Mouse (Mus musculus) myocyte (in vitro differentiated cells): ENCODE results near the gene Onecut3.

ENCODE experiments used
- CEBPB ChIP-seq: IDR thresholded peaks from 2 replicates; pipeline ENCODE4 v1.6.1; 2011; ENCODE audit warnings: mild to moderate bottlenecking, moderate library complexity; ENCODE audit not compliant: poor library complexity, insufficient read depth, severe bottlenecking
- E2F4 ChIP-seq: IDR thresholded peaks from one replicate; pipeline ENCODE4 v1.6.1; 2011; ENCODE audit warnings: mild to moderate bottlenecking, control low read depth, moderate library complexity; ENCODE audit not compliant: insufficient read depth
- MAX ChIP-seq: IDR thresholded peaks from one replicate; pipeline ENCODE4 v1.6.1; 2011; ENCODE audit warnings: low read depth, mild to moderate bottlenecking, control low read depth
- MYOD1 ChIP-seq, 3 experiments: IDR thresholded peaks; one replicate each; pipeline ENCODE4 v1.6.1; 2011; ENCODE audit warnings: control low read depth in 2 of 3, low read depth in 2 of 3, mild to moderate bottlenecking in 2 of 3, moderate library complexity in 1 of 3; ENCODE audit not compliant: insufficient read length in 2 of 3, control insufficient read depth in 1 of 3
- MYOG ChIP-seq, 3 experiments: IDR thresholded peaks; one replicate each; pipeline ENCODE4 v1.6.1; 2011; ENCODE audit warnings: control low read depth in 2 of 3, low read depth in 2 of 3, mild to moderate bottlenecking in 2 of 3; ENCODE audit not compliant: insufficient read length in 2 of 3, control insufficient read depth in 1 of 3, insufficient read depth in 1 of 3
- POLR2A ChIP-seq: IDR thresholded peaks from one replicate; pipeline ENCODE4 v1.6.1; 2011; ENCODE audit warnings: low read depth, mild to moderate bottlenecking, control low read depth, moderate library complexity; ENCODE audit not compliant: insufficient read length
- POLR2AphosphoS2 ChIP-seq: IDR thresholded peaks from one replicate; pipeline ENCODE4 v1.6.1; 2011; ENCODE audit warnings: low read depth, control low read depth; ENCODE audit not compliant: insufficient read length
- REST ChIP-seq: IDR thresholded peaks from one replicate; pipeline ENCODE4 v1.6.1; 2011; ENCODE audit warnings: mild to moderate bottlenecking, control low read depth, moderate library complexity; ENCODE audit not compliant: insufficient read depth, insufficient read length
- SRF ChIP-seq: IDR thresholded peaks from one replicate; pipeline ENCODE4 v1.6.1; 2011; ENCODE audit warnings: low read depth; ENCODE audit not compliant: control insufficient read depth, insufficient read length
- TCF12 ChIP-seq: IDR thresholded peaks from one replicate; pipeline ENCODE4 v1.6.1; 2011; ENCODE audit warnings: mild to moderate bottlenecking, control low read depth; ENCODE audit not compliant: poor library complexity, insufficient read depth, severe bottlenecking
- USF1 ChIP-seq: IDR thresholded peaks from one replicate; pipeline ENCODE4 v1.6.1; 2011; ENCODE audit warnings: low read depth, mild to moderate bottlenecking, control low read depth, moderate library complexity

DNA sequence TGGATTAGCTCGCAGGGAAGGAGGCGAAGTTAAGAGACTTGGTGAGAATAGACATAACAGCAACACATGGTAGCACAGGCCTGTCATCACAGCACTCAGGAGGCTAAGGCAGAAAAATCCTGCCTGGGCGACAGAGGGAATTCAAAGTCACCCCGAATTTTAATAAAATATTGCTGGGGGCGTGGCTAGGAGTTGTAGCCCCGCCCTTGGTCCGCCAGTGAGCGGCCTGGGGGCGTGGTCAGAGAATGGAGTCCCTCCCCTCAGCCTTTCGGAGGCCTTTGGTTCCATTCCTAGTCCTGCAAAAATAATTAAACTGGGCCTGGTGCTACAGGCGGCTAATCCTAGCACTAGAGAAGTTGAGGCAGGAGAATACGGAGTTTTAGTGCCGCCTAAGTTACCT, 41.1 kb downstream of the Onecut3 start:
- TF ChIP-seq POLR2A = no peak
- no peak for TF ChIP-seq E2F4
- no peak for TF ChIP-seq MAX
- no peak for TF ChIP-seq POLR2AphosphoS2
- TF ChIP-seq REST = no peak
- no peak for TF ChIP-seq SRF
- no peak for TF ChIP-seq CEBPB
- no peak for TF ChIP-seq TCF12
- TF ChIP-seq USF1 = no peak
- no peak for TF ChIP-seq MYOD1 (IDR thresholded peaks at IDR 0.05; ENCODE audit: control insufficient read depth in 1 of 3, insufficient read length in 2 of 3, low read depth in 2 of 3)
- no peak for TF ChIP-seq MYOG (IDR thresholded peaks at IDR 0.05; ENCODE audit: control insufficient read depth in 1 of 3, insufficient read depth in 1 of 3, insufficient read length in 2 of 3, low read depth in 2 of 3)
